Mouse (Mus musculus) G1E (cell line): ENCODE measurements around the gene Zfp109.

Experiments
- CTCF ChIP-seq: IDR thresholded peaks from 2 replicates; pipeline ENCODE4 v1.5.1; 2012; ENCODE audit warnings: low read depth, low read length, inconsistent platforms, mixed read lengths
- GATA1 ChIP-seq: IDR thresholded peaks from 2 replicates; pipeline ENCODE4 v1.6.1; 2012; ENCODE audit warnings: borderline replicate concordance, low read length, inconsistent platforms, mixed read lengths
- POLR2AphosphoS5 ChIP-seq: IDR thresholded peaks from 2 replicates; pipeline ENCODE4 v1.6.1; 2012; ENCODE audit warnings: low read depth, low read length, inconsistent platforms; ENCODE audit not compliant: insufficient replicate concordance
- TAL1 ChIP-seq: conservative IDR thresholded peaks from 2 replicates; pipeline ENCODE4 v1.6.1; 2012; ENCODE audit warnings: low read depth, low read length, inconsistent platforms, mixed read lengths

DNA sequence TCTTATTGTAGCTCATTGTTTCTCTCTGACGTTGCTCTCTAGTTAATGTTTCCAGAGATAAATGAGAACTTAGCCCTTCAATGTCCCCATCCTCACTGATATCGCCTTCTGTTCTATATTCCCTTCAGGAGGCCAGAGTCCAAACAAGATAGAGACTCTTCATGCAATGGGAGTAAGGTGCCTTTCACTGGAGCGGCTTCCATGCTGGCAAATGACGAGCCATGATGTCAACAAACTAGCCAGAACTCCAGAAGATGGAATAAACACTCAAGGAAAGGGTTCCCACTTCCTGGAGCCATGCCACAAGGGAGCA lies 22.6 kb upstream of the Zfp109 start:
- TF ChIP-seq CTCF (no peak), GATA1 (no peak), TAL1 (no peak), POLR2AphosphoS5 (no peak)
